Mouse (Mus musculus): Measurements from ENCODE around the gene Tnfsf9. TPM values are rescaled to one million over a fixed set of nuclear protein-coding genes. Genes with fewer than 3 reads are reported as not detected.
A peak's percentile ranks its signal among the peaks of the same experiment; 100 is the strongest.

The Tnfsf9 gene
- polyA plus RNA-seq, 1 experiment from 2014 or later = 1.9 TPM

DNA sequence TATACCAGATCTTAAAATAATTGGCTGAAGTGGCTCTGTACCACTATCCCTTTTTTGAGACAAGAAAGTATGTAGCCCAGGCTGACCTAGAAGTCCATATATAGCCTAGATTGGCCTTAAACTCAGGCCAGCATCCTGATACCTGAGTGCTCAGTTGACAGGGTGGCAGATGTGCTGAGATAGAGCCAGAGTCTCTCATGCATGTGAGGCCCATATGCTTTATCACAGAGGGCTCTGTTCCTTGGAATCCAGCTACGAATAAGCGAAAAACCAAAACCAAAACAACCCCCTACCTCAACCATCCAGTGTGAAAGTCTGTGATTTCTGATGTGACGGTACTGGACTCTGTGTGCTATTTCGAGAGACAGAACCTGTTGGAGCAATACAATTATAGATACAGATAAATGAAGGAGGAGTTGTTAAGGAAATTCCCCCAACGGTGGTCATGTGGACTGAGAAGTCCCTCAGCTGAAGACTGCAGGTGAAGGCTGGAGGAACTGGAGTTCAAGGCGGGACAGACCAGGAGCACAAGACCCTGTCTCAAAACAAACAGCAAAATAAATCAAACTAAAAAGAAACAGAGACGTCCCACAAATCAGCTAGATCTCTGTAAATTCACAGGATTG is 3.0 kb downstream of the Tnfsf9 start:
- 65% methylated on average over 7 of the region's 7 CpGs for WGBS
- Histone ChIP-seq H3K9me3 (ENCODE audit: control insufficient read depth, low read length) (no peaks in the 10 kb centered on the region), H3K4me1 (ENCODE audit: control insufficient read depth in 2 of 2, insufficient read depth in 2 of 2, low read length in 2 of 2) (peaks cover 8 to 13% of the 10 kb centered on the region in 2 experiments; a peak in 2 of 4 replicates), H3K9ac (ENCODE audit: low read length) (no peak overlapping the region), H3K27ac (replicated peaks in 1 of 2; ENCODE audit: control insufficient read depth in 1 of 2, insufficient read depth in 1 of 2, low read depth in 2 of 2, low read length in 2 of 2) (no peak overlapping the region), H3K36me3 (ENCODE audit: control insufficient read depth, insufficient read depth, low read length) (no peaks in the 10 kb centered on the region), H3K4me3 (ENCODE audit: control insufficient read depth in 1 of 2, insufficient read depth in 1 of 2, low read depth in 1 of 2, low read length in 2 of 2) (no peak overlapping the region), H3K27me3 (ENCODE audit: control insufficient read depth, insufficient read depth, low read length) (no peaks in the 10 kb centered on the region), H3K4me2 (ENCODE audit: low read length) (no peak overlapping the region)
- ATAC-seq (ENCODE audit: insufficient number of reproducible peaks, insufficient read depth, low FRiP score, low read depth) = no peak

- Histone ChIP-seq H3K27ac (replicated peaks in 1 of 2; ENCODE audit: control insufficient read depth in 1 of 2, insufficient read depth in 1 of 2, low read depth in 2 of 2, low read length in 2 of 2) (no peak overlapping the region), H3K36me3 (ENCODE audit: control insufficient read depth, insufficient read depth, low read length) (no peaks in the 10 kb centered on the region), H3K9ac (ENCODE audit: low read length) (no peak overlapping the region), H3K4me2 (ENCODE audit: low read length) (no peak overlapping the region), H3K4me3 (ENCODE audit: control insufficient read depth in 1 of 2, insufficient read depth in 1 of 2, low read depth in 1 of 2, low read length in 2 of 2) (no peak overlapping the region), H3K9me3 (ENCODE audit: control insufficient read depth, low read length) (no peaks in the 10 kb centered on the region), H3K4me1 (ENCODE audit: control insufficient read depth in 2 of 2, insufficient read depth in 2 of 2, low read length in 2 of 2) (peaks cover 8 to 13% of the 10 kb centered on the region in 2 experiments; a peak in 2 of 4 replicates), H3K27me3 (ENCODE audit: control insufficient read depth, insufficient read depth, low read length) (no peaks in the 10 kb centered on the region)
- ATAC-seq (ENCODE audit: insufficient number of reproducible peaks, insufficient read depth, low FRiP score, low read depth) = no peak
- 30% methylated on average over 5 of the region's 5 CpGs for WGBS
Observed at GRCm38 (mm10) chr17:57108666-57109171, 3.6 kb downstream of the Tnfsf9 start.

DNA sequence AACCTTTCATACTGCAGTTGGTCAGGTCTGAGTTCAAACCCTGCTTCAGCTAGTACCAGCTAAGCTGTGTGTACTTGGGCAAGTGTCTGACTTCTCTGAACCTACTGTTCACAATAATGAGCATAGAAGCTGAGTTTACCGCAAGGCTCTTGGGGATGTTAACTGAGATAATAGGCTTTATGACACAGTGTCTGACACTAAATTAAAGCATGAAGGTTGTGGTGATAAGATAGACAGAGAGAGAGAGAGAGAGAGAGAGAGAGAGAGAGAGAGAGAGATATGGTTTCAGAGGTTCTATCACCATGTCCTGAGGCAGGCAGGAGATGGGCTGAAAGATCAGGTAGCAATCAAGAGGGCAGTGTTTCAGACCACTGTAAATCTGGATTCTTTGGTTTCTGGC is 4.9 kb downstream of the Tnfsf9 start:
- 0 out of 4 replicates have a peak, but pooled peaks cover 3 to 6% of the 10 kb centered on the region in 2 experiments for H3K4me1 ChIP-seq (ENCODE audit: control insufficient read depth in 2 of 2, insufficient read depth in 2 of 2, low read length in 2 of 2)
- H3K27me3 ChIP-seq (ENCODE audit: control insufficient read depth, insufficient read depth, low read length) = no peaks in the 10 kb centered on the region
- H3K27ac ChIP-seq (replicated peaks in 1 of 2; ENCODE audit: control insufficient read depth in 1 of 2, insufficient read depth in 1 of 2, low read depth in 2 of 2, low read length in 2 of 2) = no peak overlapping the region
- 76% methylated on average over 1 of the region's 1 CpGs for WGBS
- no peaks in the 10 kb centered on the region for H3K36me3 ChIP-seq (ENCODE audit: control insufficient read depth, insufficient read depth, low read length)
- H3K4me2 ChIP-seq (ENCODE audit: low read length) = no peak overlapping the region
- H3K9ac ChIP-seq (ENCODE audit: low read length) = no peak overlapping the region
- ATAC-seq (ENCODE audit: insufficient number of reproducible peaks, insufficient read depth, low FRiP score, low read depth) = no peak
- no peaks in the 10 kb centered on the region for H3K9me3 ChIP-seq (ENCODE audit: control insufficient read depth, low read length)
- no peak overlapping the region for H3K4me3 ChIP-seq (ENCODE audit: control insufficient read depth in 1 of 2, insufficient read depth in 1 of 2, low read depth in 1 of 2, low read length in 2 of 2)

DNA sequence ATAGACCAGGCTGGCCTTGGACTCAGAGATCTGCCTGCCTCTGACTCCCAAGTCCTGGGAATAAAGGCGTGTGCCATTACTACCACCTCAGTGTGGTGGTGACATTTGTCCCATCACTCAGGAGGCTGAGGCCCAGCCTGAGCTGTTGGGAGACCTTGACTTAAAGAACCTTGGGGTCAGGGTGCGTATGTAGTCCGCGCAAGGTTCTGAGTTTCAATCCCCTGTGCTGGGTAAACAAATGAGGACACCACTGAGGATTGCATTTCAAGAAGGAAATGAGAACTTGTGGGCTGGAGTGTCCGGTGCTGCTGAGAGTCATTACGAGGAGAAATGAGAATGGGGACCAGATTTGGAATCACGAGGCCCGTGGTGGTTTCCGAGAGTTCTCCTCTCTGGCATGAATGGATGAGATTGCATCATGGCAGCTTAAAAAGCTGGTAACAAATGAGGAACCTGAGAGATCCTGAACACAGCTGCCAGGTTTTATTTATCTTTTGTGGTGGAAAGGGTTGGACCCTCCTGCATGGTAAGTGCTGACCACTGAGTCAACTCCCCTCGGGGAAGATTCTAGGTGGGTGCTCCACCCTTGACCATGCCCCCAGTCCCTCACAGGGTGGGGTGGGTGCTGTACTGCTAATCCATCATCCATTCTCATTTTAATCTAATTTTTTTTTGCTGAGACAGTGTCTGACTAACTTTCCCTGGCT is 7.8 kb downstream of the Tnfsf9 start:
- H3K27me3 ChIP-seq (ENCODE audit: control insufficient read depth, insufficient read depth, low read length) = no peaks in the 10 kb centered on the region
- no peak overlapping the region for H3K27ac ChIP-seq (replicated peaks in 1 of 2; ENCODE audit: control insufficient read depth in 1 of 2, insufficient read depth in 1 of 2, low read depth in 2 of 2, low read length in 2 of 2)
- no peaks in the 10 kb centered on the region for H3K36me3 ChIP-seq (ENCODE audit: control insufficient read depth, insufficient read depth, low read length)
- WGBS = 82% methylated on average over 10 of the region's 10 CpGs
- H3K4me3 ChIP-seq (ENCODE audit: control insufficient read depth in 1 of 2, insufficient read depth in 1 of 2, low read depth in 1 of 2, low read length in 2 of 2) = no peak overlapping the region
- H3K9me3 ChIP-seq (ENCODE audit: control insufficient read depth, low read length) = no peaks in the 10 kb centered on the region
- ATAC-seq (ENCODE audit: insufficient number of reproducible peaks, insufficient read depth, low FRiP score, low read depth) = no peak
- H3K9ac ChIP-seq (ENCODE audit: low read length) = no peak overlapping the region
- no peak overlapping the region for H3K4me2 ChIP-seq (ENCODE audit: low read length)
- no peaks in the 10 kb centered on the region for H3K4me1 ChIP-seq (ENCODE audit: control insufficient read depth in 2 of 2, insufficient read depth in 2 of 2, low read length in 2 of 2)

DNA sequence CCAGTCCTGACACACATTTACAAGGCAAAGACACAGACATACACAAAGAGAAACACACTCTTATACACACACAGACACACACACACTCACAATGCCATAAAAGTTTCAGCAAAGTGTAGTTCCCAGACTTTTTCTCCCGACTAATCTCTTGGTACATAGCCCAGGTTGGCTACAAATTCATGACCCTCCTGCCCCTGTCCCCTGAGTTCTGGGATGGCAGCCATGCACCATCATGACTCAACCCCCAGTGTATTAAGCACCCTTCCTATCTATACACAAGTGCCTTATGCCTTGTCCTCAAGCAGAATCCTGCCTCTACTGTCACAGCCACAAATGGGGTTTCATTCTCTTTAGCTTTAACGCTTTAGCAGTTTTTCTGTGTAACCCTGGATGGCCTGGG is 11.7 kb downstream of the Tnfsf9 start:
- Histone ChIP-seq H3K4me2 (ENCODE audit: low read length) (no peak overlapping the region), H3K27me3 (ENCODE audit: control insufficient read depth, insufficient read depth, low read length) (no peaks in the 10 kb centered on the region), H3K4me1 (ENCODE audit: control insufficient read depth in 2 of 2, insufficient read depth in 2 of 2, low read length in 2 of 2) (no peaks in the 10 kb centered on the region; a peak in 1 of 4 replicates), H3K36me3 (ENCODE audit: control insufficient read depth, insufficient read depth, low read length) (no peaks in the 10 kb centered on the region), H3K27ac (replicated peaks in 1 of 2; ENCODE audit: control insufficient read depth in 1 of 2, insufficient read depth in 1 of 2, low read depth in 2 of 2, low read length in 2 of 2) (no peak overlapping the region), H3K9ac (ENCODE audit: low read length) (no peak overlapping the region), H3K4me3 (ENCODE audit: control insufficient read depth in 1 of 2, insufficient read depth in 1 of 2, low read depth in 1 of 2, low read length in 2 of 2) (no peak overlapping the region), H3K9me3 (ENCODE audit: control insufficient read depth, low read length) (no peaks in the 10 kb centered on the region)
- no peak for ATAC-seq (ENCODE audit: insufficient number of reproducible peaks, insufficient read depth, low FRiP score, low read depth)
- WGBS = 72% methylated on average over 2 of the region's 2 CpGs

- peak; percentile 73 for ATAC-seq (ENCODE audit: insufficient number of reproducible peaks, insufficient read depth, low FRiP score, low read depth)
- H3K4me3 ChIP-seq (ENCODE audit: control insufficient read depth in 1 of 2, insufficient read depth in 1 of 2, low read depth in 1 of 2, low read length in 2 of 2) = no peak overlapping the region
- H3K27me3 ChIP-seq (ENCODE audit: control insufficient read depth, insufficient read depth, low read length) = no peaks in the 10 kb centered on the region
- no peaks in the 10 kb centered on the region for H3K36me3 ChIP-seq (ENCODE audit: control insufficient read depth, insufficient read depth, low read length)
- WGBS = 1% methylated on average over 11 of the region's 11 CpGs
- H3K4me1 ChIP-seq (ENCODE audit: control insufficient read depth in 2 of 2, insufficient read depth in 2 of 2, low read length in 2 of 2) = no peaks in the 10 kb centered on the region; a peak in 1 of 4 replicates
- H3K9ac ChIP-seq (ENCODE audit: low read length) = no peak overlapping the region
- H3K9me3 ChIP-seq (ENCODE audit: control insufficient read depth, low read length) = no peaks in the 10 kb centered on the region
- H3K27ac ChIP-seq (replicated peaks in 1 of 2; ENCODE audit: control insufficient read depth in 1 of 2, insufficient read depth in 1 of 2, low read depth in 2 of 2, low read length in 2 of 2) = no peak overlapping the region
- peak overlapping the region; percentile 26 for H3K4me2 ChIP-seq (ENCODE audit: low read length)
Observed at GRCm38 (mm10) chr17:57118524-57119349, 13.6 kb downstream of the Tnfsf9 start.

DNA sequence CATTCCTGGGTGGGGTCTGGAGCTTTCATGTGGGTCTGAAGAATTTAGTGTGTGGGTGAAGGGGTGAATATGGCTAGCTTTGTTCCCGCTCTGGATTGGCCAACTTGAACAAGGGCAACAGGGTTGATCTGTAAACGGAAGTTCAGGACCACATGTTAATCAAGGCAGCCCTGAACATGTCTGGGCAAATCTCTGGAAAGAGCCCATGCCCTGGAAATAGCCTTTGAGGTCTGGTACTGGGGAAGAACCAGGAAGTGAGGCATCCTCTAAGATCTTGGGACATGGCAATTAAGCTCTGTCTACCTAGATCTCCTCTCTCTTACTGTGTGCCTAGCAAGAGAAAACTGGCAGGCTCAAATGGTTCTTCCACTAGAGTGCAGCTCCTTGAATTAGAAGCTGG is 16.7 kb downstream of the Tnfsf9 start:
- no peak for ATAC-seq (ENCODE audit: insufficient number of reproducible peaks, insufficient read depth, low FRiP score, low read depth)
- no peaks in the 10 kb centered on the region for H3K9me3 ChIP-seq (ENCODE audit: control insufficient read depth, low read length)
- no peak overlapping the region for H3K9ac ChIP-seq (ENCODE audit: low read length)
- H3K4me2 ChIP-seq (ENCODE audit: low read length) = no peak overlapping the region
- no peaks in the 10 kb centered on the region for H3K27me3 ChIP-seq (ENCODE audit: control insufficient read depth, insufficient read depth, low read length)
- H3K4me3 ChIP-seq (ENCODE audit: control insufficient read depth in 1 of 2, insufficient read depth in 1 of 2, low read depth in 1 of 2, low read length in 2 of 2) = no peak overlapping the region
- no peaks in the 10 kb centered on the region; a peak in 1 of 4 replicates for H3K4me1 ChIP-seq (ENCODE audit: control insufficient read depth in 2 of 2, insufficient read depth in 2 of 2, low read length in 2 of 2)
- no peak overlapping the region for H3K27ac ChIP-seq (replicated peaks in 1 of 2; ENCODE audit: control insufficient read depth in 1 of 2, insufficient read depth in 1 of 2, low read depth in 2 of 2, low read length in 2 of 2)
- H3K36me3 ChIP-seq (ENCODE audit: control insufficient read depth, insufficient read depth, low read length) = no peaks in the 10 kb centered on the region
- 83% methylated on average over 2 of the region's 2 CpGs for WGBS
